Mouse (Mus musculus) heart, embryonic 10.5 days (tissue): ENCODE measurements around the gene Hsph1. TPM values are rescaled to one million over a fixed set of nuclear protein-coding genes. Genes with fewer than 3 reads are reported as not detected.

ENCODE experiments used
- DNase-seq: peaks from one replicate; pipeline ENCODE4 v3.0.0-alpha.2; 2017; ENCODE audit warnings: low spot score
- H3K27ac ChIP-seq: fragments of 300-500 bp; sonication (generic); 2 replicates; pipeline ENCODE4 v1.5.1; 2016; ENCODE audit warnings: mild to moderate bottlenecking
- H3K27me3 ChIP-seq: fragments of 300-500 bp; sonication (generic); 2 replicates; pipeline ENCODE4 v1.6.1; 2016; ENCODE audit warnings: mild to moderate bottlenecking; ENCODE audit not compliant: poor library complexity, insufficient read depth, severe bottlenecking
- H3K36me3 ChIP-seq: fragments of 300-500 bp; sonication (generic); 2 replicates; pipeline ENCODE4 v1.6.1; 2016; ENCODE audit warnings: mild to moderate bottlenecking, moderate library complexity
- H3K4me1 ChIP-seq: fragments of 300-500 bp; sonication (generic); 2 replicates; pipeline ENCODE4 v1.6.1; 2016; ENCODE audit warnings: mild to moderate bottlenecking
- H3K4me3 ChIP-seq: fragments of 300-500 bp; sonication (generic); 2 replicates; pipeline ENCODE4 v1.5.1; 2016; ENCODE audit warnings: mild to moderate bottlenecking, moderate library complexity
- H3K9me3 ChIP-seq: fragments of 300-500 bp; sonication (generic); 2 replicates; pipeline ENCODE4 v1.6.1; 2016; ENCODE audit warnings: mild to moderate bottlenecking, moderate library complexity
- WGBS: fragments of 180-500 bp; shearing (Covaris S2); methylation state at CpG from one replicate; pipeline ENCODE4 v1.1.7; 2016; 5-methylcytosine and 5-hydroxymethylcytosine counted together
- polyA plus RNA-seq: library from polyadenylated mRNA; unstranded; fragments of >200 nt; fragmentation: Nextera tagmentation; extraction: Ambion mirVana; gene quantifications from 2 replicates; pipeline ENCODE4 v1.2.1, GENCODE M21; 2016

The Hsph1 gene
- polyA plus RNA-seq, 1 experiment from 2014 or later = 82.7 TPM

DNA sequence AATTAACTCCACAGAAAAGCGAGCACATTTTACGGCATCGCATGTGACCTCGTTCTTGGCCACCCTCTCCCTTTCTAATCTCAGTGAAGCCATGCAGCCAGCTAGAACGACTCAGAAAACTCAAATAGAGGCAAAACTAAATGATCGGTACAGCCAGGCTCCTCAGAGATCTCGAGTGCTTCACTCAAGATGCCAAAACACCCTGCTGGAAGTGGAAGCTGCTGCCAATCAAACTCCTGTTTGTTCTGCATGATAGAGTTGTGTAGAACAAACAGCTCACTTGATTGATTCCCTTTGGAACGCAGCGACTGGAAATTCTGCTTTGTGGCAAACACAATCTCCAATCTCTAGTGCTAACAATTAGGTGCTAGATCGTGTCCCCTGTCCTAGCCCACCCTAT is 59.2 kb downstream of the Hsph1 start:
- Histone ChIP-seq H3K36me3 (no peaks in the 10 kb centered on the region), H3K4me1 (peaks cover 10% of the 10 kb centered on the region), H3K27me3 (no peaks in the 10 kb centered on the region), H3K27ac (no peak overlapping the region), H3K4me3 (no peak overlapping the region), H3K9me3 (no peaks in the 10 kb centered on the region)
- no peak for DNase-seq
- WGBS = 53% methylated on average over 10 of the region's 10 CpGs

GRCm38 (mm10) chr5:149568993-149569392 is 67.2 kb downstream of the Hsph1 start:
- no peak for DNase-seq
- 83% methylated on average over 13 of the region's 13 CpGs for WGBS

GRCm38 (mm10) chr5:149566957-149567356 is 69.2 kb downstream of the Hsph1 start:
- Histone ChIP-seq H3K4me3 (no peak overlapping the region), H3K36me3 (no peaks in the 10 kb centered on the region), H3K9me3 (no peaks in the 10 kb centered on the region), H3K27me3 (no peaks in the 10 kb centered on the region), H3K4me1 (no peaks in the 10 kb centered on the region), H3K27ac (no peak overlapping the region)
- no peak for DNase-seq
- 81% methylated on average over 5 of the region's 5 CpGs for WGBS

More at GRCm38 (mm10) chr5:149568993-149569392, 67.2 kb downstream of the Hsph1 start:
- no peaks in the 10 kb centered on the region for H3K9me3 ChIP-seq
- no peaks in the 10 kb centered on the region for H3K27me3 ChIP-seq
- no peaks in the 10 kb centered on the region for H3K4me1 ChIP-seq
- H3K4me3 ChIP-seq = no peak overlapping the region
- no peaks in the 10 kb centered on the region for H3K36me3 ChIP-seq
- no peak overlapping the region for H3K27ac ChIP-seq

DNA sequence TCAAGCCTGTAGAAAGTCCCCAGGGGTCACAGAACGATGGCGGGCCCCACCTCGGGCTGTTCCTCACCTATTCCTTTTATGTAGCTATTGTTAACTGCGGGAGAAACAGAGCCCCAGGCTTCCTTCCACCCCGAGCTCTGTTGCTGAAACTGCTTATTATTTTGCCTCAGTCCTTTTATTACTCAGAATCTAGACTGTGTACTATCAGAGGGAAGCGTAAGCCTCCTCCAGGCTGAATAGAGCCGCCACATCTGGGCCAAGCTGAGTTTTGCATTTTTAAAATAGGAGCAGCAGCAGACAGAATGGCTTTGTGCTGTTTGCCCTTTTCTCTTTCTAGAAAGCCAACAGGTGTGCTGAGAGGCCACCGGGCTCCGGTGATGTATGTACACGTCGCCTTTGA is 70.2 kb downstream of the Hsph1 start:
- 66% methylated on average over 11 of the region's 11 CpGs for WGBS
- Histone ChIP-seq H3K9me3 (no peaks in the 10 kb centered on the region), H3K36me3 (no peaks in the 10 kb centered on the region), H3K4me1 (no peaks in the 10 kb centered on the region), H3K27me3 (no peaks in the 10 kb centered on the region), H3K4me3 (no peak overlapping the region), H3K27ac (no peak overlapping the region)
- no peak for DNase-seq

Other genes with a start within 250 kb of the Hsph1 start
- gene Medag, start 224.6 kb downstream of the Hsph1 start, polyA plus RNA-seq = 0.26 and 0.62 TPM in 2 replicates
- 0.58 and 0.78 TPM in 2 replicates for gene Tex26, start 196.7 kb downstream of the Hsph1 start, polyA plus RNA-seq
- not detected in 2 replicates for gene Wdr95, start 107.7 kb downstream of the Hsph1 start, polyA plus RNA-seq
- gene B3glct, start 41.9 kb upstream of the Hsph1 start, polyA plus RNA-seq = 12.7 and 14.9 TPM in 2 replicates